Mouse (Mus musculus) thymus, adult 2 months (tissue): ENCODE results near the gene Myo3b.

Experiments used
- CTCF ChIP-seq: fragments of 200-500 bp; IDR thresholded peaks from 2 replicates; pipeline ENCODE4 v1.5.1; 2012; ENCODE audit warnings: mild to moderate bottlenecking, control low read depth, low read length, moderate library complexity, borderline replicate concordance; ENCODE audit not compliant: control insufficient read depth, poor library complexity, insufficient read depth; ENCODE audit errors: extremely low read depth
- POLR2A ChIP-seq: fragments of 200-500 bp; IDR thresholded peaks from 2 replicates; pipeline ENCODE4 v1.6.1; 2012; ENCODE audit warnings: mild to moderate bottlenecking, low read length, control low read depth, moderate library complexity; ENCODE audit not compliant: control insufficient read depth, poor library complexity, insufficient read depth; ENCODE audit errors: extremely low read depth

DNA sequence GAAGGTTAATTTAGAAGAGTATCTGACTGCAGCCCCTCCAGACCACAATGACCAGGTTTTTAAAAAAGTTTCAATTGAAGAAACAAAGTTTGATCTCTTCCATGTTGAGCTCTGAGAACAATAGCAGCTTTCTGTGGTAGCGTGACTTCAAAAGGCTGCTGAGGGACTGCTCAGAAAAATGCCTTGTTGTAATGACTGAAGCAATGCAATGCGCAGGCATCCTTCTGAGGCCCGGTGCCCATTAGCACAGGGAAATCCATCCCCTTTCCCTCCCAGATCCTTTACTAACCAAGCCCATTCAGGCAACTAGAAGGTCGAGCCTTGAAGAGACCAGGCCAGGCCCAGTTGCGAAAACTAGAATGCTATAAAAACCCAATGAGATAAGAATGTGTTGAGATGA is 432.2 kb downstream of the Myo3b start:
- no peak for TF ChIP-seq POLR2A
- no peak for TF ChIP-seq CTCF
